Mouse (Mus musculus): ENCODE results near the gene Hhat. TPM values are rescaled to one million over a fixed set of nuclear protein-coding genes. Genes with fewer than 3 reads are reported as not detected.

The Hhat gene
- total RNA-seq, 2 experiments from 2014 or later: 1.6 to 3.3 TPM

DNA sequence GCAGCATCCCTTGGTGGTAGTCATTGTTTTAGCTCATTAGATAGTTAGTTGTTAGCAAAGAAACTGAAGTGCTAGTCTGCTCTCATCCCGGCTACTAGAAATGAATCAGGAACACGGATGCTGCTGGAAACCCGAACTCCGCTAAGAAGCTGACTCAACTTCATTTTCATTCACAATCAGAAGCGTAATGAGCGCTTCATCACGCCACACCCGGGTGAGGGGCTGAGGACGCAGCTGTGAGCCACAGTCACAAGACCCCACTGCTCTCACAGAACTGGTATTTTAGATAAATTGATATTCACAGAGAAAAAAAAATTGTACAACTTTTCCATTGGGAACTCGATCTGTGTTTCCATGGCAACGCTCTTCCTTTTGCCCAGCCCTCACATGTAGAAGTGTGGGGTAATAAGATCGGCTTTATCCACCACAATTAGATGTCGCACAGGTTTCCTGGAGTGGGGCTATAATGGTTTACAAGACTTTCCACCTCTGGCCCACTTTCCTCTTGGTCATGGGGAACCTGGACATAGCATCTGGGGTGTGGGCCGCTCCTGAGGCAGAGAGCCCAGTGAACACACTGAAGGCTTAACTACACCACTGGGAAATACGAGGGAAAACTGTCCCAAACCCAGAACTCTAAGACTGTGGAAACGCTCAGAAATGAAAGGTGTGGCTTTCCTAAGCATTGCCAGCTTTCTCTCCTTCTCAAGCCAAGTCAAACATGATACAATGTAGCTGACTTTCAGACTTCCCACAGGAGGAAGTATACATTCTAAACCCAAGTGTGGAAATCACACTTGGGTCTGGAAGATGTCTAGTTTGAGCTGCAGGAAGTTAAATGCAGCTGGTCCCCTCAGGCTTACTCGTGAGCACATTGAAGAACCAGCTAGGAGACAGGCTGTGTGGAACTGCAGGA is 14.3 kb upstream of the Hhat start:
- DNase-seq: peak in 1 of 2 experiments; percentile 47

DNA sequence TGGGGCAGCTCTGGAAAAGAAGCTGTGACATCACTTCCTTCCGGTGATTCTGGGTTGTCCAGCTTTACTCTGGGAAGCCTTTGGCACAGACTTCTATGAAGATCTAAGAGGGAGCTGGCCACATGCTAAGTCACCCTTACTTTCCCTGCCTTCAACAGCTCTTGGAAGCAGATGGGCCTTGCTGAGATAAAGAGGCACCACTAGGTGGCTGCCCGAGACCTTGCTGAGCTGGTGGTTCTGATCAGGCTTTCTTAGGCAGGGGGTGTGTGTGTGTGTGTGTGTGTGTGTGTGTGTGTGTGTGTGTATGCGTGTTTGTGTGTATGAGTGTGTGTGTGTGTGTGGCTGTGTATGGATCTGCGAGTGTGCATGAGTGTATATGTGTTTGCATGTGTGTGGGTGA is 13.4 kb upstream of the Hhat start:
- DNase-seq: peak; percentile 55 to 60

DNA sequence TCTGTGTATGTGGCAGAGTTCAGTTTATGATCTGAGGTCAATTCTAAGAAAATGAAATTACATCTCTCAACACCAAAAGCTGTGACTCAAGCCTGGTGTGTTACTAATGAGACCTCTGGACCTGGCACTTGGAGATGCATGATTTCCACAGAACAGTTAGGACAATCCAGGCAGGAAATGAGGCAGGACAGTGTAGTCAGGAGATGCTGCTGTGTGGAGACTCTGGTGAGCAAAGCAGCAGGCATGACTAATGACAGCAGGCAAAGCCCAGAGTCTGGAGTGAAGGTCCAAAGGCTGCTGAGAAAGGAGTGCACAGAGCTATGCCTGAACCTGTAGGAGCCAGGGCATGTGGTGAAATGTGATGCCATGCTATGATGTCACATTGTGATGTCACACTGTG is 10.2 kb upstream of the Hhat start:
- no peak for DNase-seq

DNA sequence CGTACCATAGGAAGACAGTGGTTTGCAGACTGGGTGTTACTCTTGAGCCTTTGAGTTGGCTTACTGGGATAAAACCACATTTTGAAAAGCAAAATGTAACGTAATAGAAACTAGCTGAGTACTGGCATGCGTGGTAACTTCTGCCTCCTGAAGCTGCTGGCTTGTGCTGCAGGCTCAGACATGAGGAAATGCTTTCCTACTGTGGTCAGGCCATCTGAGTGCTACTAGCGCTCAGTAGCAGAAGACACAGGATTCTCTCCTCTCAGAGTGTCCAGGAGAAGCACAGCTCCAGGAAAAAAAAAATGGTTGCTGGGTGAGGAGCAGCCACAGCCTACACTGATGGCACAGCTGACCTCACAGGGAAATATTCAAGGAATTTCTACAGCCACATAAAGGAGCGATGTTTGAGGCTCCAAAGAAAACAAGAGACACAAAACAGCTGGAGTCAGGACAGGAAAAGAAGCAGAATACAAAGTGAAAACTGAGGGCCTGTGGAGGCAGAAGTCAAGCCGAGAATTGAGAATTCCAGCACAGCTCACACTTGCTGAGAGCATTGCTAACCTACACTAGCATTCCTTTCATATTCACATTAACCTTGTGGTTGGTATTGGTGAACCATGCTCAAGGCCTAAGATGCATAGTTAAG is 8.0 kb upstream of the Hhat start:
- DNase-seq: peak in 1 of 2 experiments; percentile 23

DNA sequence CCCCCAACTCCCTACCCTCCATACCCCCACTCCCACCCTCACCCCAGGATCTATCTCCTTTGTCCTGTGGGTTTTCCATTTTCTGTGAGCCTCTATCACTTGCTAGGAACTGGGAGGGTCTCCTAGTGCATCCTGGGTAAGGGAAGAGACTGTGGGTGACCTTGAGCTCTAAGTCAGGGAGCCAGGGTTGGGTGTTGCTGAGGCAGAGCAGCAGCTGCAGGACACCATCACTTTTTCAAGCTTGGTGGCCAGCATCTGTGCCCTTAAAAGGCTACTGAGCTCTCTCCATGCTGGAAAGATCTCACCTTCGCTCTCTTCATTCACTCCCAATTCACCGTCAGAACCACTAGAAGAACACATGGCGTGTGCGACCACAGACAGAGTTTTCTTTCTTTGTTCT is 7.2 kb upstream of the Hhat start:
- DNase-seq: no peak

DNA sequence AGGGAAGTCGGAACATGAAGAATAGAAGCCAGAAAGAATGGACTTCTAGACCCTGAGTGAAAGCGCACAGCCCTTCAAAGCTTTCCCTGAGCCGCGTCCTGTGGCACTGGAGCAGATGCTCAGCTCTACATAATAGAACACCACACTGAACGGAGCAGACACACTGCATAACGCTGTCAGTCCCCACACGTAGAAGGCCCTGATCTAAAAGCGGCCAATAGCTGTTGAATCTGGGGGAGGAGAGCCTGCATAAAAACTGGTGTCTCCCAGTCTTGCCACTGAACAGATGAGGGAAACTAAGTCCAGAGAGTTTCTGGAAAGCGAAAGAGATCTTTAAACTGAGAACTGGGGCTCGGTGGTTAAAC is 911 bp downstream of the Hhat start:
- DNase-seq: no peak

DNA sequence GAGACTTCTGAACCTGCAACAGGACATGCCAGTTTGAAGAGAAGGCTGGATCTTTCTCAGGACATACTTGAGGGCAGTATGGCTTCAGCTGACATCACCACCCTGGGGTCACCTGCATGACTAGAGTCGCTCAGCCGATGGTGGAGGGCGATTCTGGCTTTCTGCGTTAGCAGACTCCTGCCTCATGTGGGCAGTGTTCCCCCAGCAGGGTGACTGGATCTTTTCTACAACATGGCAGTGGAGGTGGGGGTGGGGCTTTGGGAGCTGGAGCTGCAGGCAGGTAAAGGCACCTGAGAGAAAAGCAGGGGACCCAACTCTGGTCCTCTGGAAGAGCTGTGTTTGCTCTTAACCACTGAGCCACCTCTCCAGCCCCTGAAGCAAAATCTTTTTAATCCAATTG is 5.5 kb downstream of the Hhat start:
- no peak for DNase-seq

DNA sequence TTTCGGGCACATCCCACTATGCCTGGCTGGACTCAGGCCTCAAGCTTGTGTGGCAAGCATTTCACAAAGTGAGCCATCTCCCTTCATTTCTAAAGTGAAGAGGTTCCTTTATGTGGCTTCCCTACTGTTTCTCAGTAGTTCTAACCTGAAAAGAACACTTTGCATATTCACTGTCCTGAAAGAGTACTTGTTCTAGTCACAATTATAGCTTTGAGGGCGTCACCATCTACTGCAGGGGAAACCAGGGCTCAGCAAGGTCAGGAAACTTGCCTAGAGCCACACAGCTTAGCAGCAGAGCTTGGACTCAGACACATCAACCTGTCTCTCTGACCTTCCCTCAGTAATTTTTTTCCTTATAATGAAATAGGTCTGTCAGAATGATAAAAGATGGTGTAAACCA is 6.5 kb downstream of the Hhat start:
- DNase-seq: no peak

DNA sequence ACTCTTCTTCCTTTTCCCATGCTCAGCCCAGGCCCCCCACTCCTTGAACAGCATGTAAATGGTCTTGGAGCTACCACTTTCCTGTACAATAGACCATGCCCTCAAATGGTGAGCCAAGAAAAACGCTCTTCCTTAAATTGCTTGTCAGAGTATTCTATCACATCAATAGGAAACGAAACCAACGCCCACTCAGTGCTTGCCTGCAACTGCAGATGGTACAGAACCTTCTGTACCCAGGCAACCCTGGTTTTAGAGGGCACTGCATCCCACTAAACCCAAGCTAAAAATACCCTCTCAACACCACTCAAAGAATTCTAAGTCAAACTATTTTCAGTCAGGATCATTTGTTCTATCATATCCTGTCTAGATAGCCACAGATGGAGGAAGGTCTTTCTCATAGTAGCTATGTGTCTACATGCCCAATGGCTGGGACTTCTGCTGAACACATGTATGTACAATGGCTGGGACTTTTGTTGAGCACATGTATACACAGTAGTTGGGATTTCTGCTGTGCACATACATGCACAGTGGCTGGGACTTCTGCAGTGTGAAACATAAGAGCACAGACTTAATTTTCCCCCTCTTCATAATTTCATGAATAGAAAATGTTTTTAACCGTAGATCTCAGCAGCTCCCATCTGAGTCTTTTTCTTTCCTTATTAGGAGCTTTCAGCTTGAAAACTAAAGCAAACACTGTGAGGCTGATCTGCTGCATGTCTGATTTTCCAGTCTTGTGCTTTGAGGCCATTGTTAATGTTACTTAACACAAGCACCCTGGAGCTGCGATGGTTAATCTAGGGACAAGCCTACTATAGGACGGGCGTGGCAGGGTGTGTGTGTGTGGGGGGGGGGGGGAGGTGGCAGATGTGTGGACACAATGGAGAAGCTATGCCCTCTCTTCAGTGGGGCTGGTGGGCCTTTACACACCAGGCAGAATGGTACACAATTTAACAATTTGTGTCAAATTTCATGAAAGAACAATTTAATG is 7.8 kb downstream of the Hhat start:
- peak; percentile 48 to 84 for DNase-seq

DNA sequence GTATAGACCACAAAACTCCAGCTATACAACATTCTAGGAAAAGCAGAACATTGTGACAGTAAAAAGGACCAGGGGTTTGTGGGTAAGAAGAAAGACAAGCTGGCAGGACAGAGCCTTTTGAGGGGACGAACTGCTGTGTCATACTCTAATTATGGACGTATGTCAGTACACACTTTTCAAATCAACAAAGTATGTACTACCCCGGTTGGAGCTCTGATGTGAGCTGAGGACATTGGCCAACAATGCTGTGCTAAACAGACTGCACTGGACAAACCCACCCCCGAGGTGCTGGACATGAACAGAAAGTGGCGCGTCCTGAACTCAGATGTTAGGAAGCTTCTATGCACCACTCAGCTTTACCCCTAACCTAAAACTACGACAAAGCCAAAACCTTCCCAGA is 14.3 kb downstream of the Hhat start:
- peak; percentile 30 to 50 for DNase-seq

DNA sequence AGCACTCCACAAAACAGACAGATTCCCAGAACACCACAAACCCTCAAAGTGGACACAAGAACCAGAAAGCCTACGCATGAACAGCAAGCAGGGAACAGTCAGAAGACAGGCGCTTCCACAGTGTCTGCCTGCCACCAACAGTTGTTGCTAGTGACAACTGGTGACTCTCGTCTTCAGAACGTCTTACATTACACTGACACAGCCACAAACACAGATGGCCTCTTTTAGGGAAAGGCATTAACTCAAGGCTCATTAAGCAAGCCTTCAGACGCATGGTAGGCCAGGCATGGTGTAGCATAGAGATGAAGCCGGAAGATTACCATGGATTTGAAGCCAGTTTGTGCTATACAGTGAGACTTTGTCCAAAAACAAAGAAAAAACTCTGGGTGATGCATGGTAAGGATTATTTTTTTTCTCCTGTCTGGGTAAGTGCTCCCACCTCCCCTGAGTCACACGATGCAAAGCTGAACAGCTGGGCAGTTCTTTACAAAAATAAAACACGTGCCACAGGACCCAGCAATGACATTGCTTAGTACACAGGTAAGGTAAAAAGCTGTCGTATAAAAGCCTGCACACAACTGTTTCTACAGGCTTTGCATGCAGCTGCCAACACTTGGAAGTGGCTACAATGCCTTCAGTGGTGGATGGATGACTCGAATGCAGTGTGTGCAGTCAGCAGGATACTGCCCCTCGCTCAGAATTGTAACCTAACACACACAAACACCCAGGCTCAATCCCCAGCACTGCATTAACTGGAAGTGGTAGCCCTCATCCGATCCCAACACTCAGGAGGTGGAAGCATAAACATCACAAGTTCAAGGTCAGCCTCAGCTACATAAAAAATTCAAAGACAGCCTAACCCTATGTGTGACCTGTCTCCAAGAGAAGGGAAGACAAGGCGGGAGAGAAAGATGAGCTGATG is 15.1 kb downstream of the Hhat start:
- DNase-seq: no peak

DNA sequence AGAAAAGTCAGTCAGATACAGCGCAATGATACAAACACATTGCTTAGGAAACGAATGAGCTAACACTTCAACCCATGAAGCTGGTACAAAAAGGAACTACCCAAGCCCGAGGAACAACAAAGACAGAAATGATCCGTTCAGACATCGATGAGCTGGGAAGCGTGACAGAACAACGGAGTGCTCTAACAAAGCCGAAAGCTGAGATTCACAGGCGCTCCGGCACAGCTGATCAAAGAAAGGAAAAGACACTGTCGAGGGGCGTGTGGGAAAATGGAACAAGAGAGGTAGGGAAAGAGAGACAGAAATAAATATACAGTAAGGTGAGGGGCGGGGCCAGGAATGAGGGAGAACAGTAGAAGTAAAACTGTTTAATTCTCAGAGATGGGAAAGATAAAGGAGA is 15.8 kb downstream of the Hhat start:
- DNase-seq: no peak

DNA sequence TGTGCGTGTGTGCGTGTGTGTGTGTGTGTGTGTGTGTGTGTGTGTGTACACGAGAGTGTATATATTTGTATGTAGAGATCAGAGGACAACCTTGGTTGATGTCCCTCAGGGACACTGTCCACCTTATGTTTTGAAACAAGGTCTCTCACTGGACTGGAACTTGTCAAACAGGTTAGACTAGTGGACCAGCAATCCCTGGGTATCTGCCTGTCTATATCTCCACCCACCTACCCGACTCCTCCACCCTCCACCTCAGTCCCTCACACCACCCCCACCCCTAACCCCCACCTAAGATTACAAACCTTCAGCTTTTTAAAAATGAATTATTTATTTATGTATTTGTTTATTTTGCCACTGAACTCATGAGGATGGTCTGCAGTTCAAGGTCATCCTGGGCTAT is 16.8 kb downstream of the Hhat start:
- no peak for DNase-seq

DNA sequence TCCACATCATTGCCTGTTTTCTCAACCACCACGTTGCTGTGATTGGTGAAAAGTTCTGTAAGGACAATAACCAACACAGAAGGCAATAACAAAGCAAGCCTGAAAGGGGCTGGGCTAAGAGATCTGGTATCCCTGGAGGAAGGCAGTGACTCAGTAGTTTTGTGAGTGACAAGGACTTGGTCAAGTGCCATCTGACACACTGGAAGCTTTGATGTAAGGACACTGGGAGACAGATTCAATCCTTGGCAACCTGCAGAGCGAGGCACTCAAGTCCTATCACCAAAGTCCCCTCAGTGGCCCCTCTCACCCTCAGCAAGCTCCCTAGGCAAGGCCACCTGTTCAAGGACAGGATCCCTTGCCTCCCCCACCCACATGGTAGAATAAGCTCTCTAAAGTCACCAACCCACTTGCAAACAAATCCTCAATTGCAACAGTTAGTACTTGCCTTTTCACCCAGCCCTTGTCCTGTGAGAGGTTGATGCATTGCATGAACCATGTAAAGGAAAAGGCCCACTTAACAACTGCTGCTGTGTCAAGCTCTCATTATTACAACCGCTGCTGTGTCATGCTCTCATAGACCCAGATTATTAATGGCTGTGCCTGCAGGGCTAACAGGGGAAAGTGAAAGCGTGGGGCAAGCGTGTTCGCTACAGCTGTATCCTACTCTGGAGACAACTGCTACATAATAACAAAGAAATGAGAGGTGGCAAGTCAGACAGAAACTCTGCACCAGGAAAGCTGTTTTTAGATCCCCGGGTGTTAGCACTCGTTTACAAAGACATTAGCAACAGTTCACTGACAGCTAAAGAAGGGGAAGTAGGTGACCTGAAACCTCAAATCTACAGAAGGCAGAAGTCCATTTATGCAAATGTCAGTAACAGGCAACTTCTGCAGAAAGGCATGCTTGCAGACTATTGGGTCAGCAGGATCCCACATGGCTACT is 18.1 kb downstream of the Hhat start:
- peak; percentile 55 to 61 for DNase-seq

DNA sequence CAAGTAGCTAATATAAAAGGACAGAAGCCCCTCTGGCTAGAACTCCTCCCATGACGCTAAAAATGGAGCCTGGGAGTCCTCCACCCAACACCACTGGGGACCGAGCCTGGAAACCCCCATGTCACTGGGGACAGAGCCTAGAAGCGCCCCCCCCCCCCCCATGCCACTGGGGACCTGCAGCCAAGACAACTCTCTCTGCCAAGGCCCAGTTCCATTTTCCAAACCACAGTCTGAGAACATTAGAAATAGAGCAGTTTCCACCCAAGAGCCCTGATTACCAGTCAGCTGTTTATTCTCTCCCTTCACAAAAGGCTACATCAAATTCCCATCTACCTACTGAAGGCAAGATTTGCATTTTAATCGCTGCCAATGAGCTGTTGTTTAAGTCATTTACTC is 21.0 kb downstream of the Hhat start:
- no peak for DNase-seq

DNA sequence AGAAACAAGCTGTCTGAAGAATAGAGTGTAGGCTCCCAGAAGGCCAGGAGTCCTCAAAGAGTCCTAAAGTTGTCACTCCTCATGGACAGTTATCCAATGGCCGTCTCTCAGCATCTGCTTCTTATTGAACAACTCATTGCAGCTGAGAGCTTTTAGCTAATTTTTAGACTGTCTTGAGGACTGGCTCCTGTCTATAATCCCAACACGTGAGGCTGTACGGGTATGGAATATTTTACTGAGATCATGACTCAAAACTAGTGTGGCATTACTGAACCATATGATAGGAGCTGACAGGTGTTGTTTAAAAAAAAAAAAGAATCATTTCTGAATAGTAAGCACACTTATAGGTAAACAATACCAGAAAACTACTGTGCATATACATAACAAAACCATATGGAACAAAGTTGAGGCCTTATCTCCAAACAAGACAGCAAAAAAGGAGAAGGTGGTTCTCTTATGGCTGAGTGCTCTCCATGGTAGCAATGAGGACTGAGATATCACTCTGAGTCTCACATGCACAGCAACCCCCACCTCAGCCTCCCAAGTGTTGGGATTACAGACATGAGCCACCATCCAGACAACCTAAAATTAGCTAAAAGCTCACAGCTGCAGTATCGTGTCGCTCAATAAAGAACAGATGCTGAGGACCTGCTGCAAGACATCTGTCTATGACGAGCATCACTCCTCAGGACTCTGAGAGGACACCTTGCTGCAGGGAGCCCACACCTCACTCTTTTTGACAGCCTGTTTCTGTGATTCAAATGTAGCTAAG is 21.6 kb downstream of the Hhat start:
- no peak for DNase-seq

DNA sequence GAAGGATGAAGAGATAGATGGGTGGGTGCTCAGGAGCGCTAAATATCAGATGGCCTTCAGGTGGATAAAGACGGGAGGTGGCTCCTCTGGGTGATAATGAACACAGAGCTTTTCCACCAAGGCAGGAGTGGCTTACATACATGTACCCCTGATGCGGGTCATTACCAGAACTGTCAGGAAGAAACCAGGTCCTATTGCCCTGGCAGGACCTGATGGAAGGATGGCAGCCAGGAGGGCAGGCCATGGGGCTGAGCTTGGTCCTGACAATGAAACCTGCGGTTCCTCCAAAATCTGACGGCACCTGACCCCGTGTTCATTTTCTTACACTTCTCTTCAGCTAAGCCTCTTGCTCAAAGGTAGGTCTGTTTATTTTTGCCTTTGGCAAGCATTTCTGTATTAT is 24.8 kb downstream of the Hhat start:
- DNase-seq: no peak

DNA sequence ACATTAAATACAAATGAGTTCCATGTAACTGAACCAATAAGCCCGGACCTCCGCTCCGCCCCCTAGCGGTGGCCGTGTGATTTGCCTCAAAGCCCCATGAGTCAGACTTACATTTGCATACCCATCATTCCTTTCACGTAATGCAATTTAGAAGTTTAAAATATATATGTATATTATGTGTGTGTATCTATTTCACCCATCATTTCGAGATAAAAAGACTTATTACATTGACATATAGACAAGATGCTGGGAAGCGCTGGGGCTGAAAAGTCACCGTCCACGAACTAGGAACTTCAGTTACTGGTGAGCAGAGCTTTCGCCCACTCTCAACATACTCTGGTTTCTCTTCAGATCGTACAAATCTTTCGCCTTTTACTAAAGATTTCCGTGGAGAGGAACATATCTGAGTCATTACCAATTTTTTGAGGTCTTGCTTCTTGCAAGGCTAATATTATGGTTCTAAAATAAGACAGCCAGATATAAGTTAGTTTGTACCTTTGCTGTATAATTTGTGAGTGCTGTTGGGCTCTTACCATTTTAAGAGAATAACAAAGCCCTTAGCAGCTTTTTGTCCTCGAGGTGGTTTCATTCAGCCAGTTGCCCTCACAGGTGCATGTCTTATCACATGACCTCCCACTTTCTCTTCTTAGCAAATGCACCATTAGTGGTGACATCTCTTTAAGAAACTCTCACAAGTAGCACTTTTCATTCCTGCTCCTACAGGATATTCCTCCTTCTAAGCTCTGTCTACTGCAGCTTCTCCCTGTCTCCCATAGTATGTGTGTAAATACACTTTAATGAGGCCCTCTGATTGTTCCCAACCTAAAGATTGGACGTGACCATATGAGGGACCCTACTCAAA is 25.6 kb downstream of the Hhat start:
- DNase-seq: peak; percentile 44 to 59

DNA sequence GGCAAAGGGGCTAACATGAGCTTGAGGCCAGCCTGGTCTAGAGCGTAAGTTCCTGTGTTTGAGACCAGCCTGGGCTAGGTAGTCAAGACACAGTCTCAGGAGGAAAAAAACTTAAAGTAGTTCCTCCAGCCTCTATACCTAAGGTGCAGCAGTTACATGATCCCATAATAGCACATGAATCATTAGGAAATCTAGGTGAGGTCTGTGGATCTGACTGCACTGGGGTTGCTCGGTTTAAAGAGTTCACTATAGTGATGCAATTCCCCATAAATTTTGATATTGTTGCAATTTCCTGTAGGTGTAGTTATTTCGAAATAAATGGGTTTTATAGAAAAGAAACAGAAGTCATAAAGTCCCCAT is 26.2 kb downstream of the Hhat start:
- DNase-seq: no peak

Measured in heart, adult 18-20 months (tissue).